Mouse (Mus musculus) liver, adult 2 months (tissue): ENCODE measurements around the gene Btn1a1.

Source experiments
- CTCF ChIP-seq: fragments of 200-500 bp; IDR thresholded peaks from 2 replicates; pipeline ENCODE4 v1.5.1; 2011; ENCODE audit warnings: low read depth, low read length, control low read depth
- POLR2A ChIP-seq: fragments of 200-500 bp; IDR thresholded peaks from 2 replicates; pipeline ENCODE4 v1.6.1; 2011; ENCODE audit warnings: low read length, control low read depth; ENCODE audit not compliant: insufficient read depth; ENCODE audit errors: extremely low read depth

DNA sequence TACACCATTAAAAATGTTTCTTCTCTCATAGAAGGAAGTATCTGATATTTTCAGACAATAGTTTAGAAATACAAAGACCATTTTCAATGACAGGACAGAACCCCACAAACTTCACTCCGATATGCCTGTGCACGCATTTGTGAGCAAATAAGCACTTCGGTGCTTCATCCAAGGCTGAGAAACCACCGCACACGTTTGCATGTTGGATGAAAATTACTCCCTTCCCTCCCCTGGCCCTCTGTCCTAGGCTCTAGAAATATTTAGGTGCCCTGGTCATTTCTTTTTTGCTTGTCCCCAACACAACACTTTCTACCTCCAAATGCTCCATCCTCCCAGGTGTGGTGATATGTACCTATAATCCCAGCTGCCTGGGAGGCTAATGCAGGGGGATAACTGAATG, 35.8 kb upstream of the Btn1a1 start:
- TF ChIP-seq CTCF (no peak), POLR2A (no peak)
